Mouse (Mus musculus): ENCODE measurements around the gene Pdrg1.

- no peak for TF ChIP-seq POLR2A (IDR thresholded peaks at IDR 0.05; ENCODE audit: insufficient read depth, low read depth, low read length)
- TF ChIP-seq CTCF (IDR thresholded peaks at IDR 0.05), result no peak
Measured at GRCm38 (mm10) chr2:153049997-153050358, 34.8 kb upstream of the Pdrg1 start.
